Mouse (Mus musculus): ENCODE measurements at regions not wholly inside any gene's neighbourhood (a gene's known extent, or its start where the extent isn't known, plus 50 kb on each side); places are given as distances from the start of the nearest gene placed in this dataset.
"Not testable (repeated sequence)": the region's sequence is repeated elsewhere in the genome, so short reads cannot be mapped to it uniquely, and the experiment has no call there.

DNA sequence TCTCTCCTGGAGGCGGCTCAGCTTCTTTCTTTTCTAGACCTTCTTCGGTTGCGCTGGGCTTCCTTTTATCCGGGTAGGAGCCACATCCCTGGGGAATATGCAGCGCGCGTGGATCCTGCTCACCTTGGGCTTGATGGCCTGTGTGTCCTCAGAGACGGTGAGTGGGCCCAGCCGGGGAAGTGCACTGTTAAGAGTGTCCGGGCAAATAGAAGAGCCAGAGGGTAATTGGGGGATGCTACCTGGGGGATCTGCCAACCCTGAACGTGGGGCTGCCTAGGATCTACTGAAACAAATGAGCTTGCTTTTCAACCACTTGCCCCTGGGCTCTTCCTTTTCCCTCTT lies 534.6 kb downstream of the Sema5a start:
- not testable (repeated sequence) for TF ChIP-seq POLR2A, CTCF (IDR thresholded peaks at IDR 0.05; ENCODE audit: extremely low read depth, insufficient read depth, low read length)
